Mouse (Mus musculus) midbrain, embryonic 14.5 days (tissue): ENCODE results near the gene R3hdm4. TPM values are rescaled to one million over a fixed set of nuclear protein-coding genes. Genes with fewer than 3 reads are reported as not detected.

ENCODE experiments used
- ATAC-seq: fragments of 200-750 bp; cut with Nextera tagmentation; 2 replicates; pipeline ENCODE4 v1.8.0; 2017; ENCODE audit warnings: moderate number of reproducible peaks, moderate library complexity; ENCODE audit not compliant: low FRiP score, low TSS enrichment
- DNase-seq: peaks from one replicate; pipeline ENCODE4 v3.0.0-alpha.2; 2015
- H3K27ac ChIP-seq: fragments of 300-500 bp; sonication (generic); replicated peaks from 2 replicates; pipeline ENCODE4 v1.5.1; 2014; ENCODE audit warnings: mild to moderate bottlenecking, low read depth, low read length, moderate library complexity
- H3K27me3 ChIP-seq: fragments of 300-500 bp; sonication (generic); 2 replicates; pipeline ENCODE4 v1.6.1; 2014; ENCODE audit warnings: low read length, control low read depth, mixed read lengths; ENCODE audit not compliant: control insufficient read depth, insufficient read depth
- H3K36me3 ChIP-seq: fragments of 300-500 bp; sonication (generic); 2 replicates; pipeline ENCODE4 v1.6.1; 2014; ENCODE audit warnings: low read length, control low read depth; ENCODE audit not compliant: control insufficient read depth, insufficient read depth
- H3K4me1 ChIP-seq: fragments of 300-500 bp; sonication (generic); 2 replicates; pipeline ENCODE4 v1.6.1; 2014; ENCODE audit warnings: mild to moderate bottlenecking, antibody characterized with exemption, low read length, control low read depth; ENCODE audit not compliant: control insufficient read depth, insufficient read depth
- H3K4me2 ChIP-seq: fragments of 300-500 bp; sonication (generic); 2 replicates; pipeline ENCODE4 v1.6.1; 2014; ENCODE audit warnings: mild to moderate bottlenecking, low read length, moderate library complexity
- H3K4me3 ChIP-seq: fragments of 300-500 bp; sonication (generic); replicated peaks from 2 replicates; pipeline ENCODE4 v1.5.1; 2014; ENCODE audit warnings: low read depth, low read length
- H3K9ac ChIP-seq: fragments of 300-500 bp; sonication (generic); replicated peaks from 2 replicates; pipeline ENCODE4 v1.6.1; 2014; ENCODE audit warnings: mild to moderate bottlenecking, low read length, moderate library complexity
- H3K9me3 ChIP-seq: fragments of 300-500 bp; sonication (generic); 2 replicates; pipeline ENCODE4 v1.6.1; 2016; ENCODE audit warnings: low read length, control low read depth, mixed read lengths; ENCODE audit not compliant: control insufficient read depth
- whole genome bisulfite sequencing: fragments of 180-500 bp; shearing (Covaris S2); extraction: QIAGEN DNeasy Blood & Tissue Kit; methylation state at CpG from one replicate; pipeline ENCODE4 v1.1.7; 2014; 5-methylcytosine and 5-hydroxymethylcytosine counted together
- polyA plus RNA-seq: library from polyadenylated mRNA; unstranded; fragments of >200 nt; fragmentation: Nextera tagmentation; extraction: Ambion mirVana; gene quantifications from 2 replicates; pipeline ENCODE4 v1.2.1, GENCODE M21; 2014

Gene R3hdm4
- polyA plus RNA-seq, 1 experiment from 2014 or later, result 220 TPM

DNA sequence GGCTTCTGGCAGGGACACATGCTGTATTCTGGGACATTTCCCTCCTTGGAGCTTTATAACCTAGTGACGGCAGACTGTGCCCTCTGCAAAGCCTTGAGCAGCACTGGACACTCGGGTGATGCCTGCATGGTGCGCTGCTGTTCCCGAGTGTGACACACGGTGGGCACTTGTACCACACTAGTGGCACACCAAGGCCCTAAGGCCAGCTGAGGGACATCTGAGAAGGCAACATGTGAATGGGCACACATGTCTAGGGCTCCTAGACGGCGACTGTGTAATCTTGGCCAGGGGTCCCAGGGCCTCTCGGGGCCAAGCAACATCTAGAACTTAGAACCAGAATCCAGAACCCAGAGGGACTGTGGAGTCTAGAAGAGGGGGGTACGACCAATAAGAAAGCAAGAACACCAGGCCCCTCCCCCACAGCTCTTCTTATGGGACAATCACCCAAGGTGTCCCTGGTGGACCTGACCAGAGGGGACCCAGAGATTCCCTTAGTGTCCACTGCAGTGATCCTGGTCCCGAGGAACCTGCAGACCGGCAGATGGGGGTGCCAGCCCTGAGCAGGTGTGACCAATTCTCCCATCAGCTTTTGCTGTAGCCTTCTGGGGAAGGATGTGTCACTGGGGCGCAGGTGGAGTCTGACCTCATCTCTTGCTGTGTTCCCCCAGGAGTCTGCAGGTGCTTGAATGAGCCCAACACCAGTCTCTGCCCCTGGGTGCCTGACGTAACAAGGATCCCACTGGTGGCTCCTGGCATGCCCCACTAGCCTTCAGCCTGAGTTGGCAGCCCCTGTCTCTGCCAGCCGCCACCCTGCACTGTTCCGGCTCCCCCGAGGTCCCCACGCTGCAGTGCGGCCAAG lies 9.2 kb upstream of the R3hdm4 start:
- Histone ChIP-seq H3K4me3 (no peak overlapping the region), H3K9ac (no peak overlapping the region), H3K4me2 (0 out of 2 replicates have a peak overlapping the region, but pooled peaks have one; percentile 88), H3K36me3 (peaks cover 32% of the 10 kb centered on the region), H3K27me3 (no peaks in the 10 kb centered on the region), H3K27ac (no peak overlapping the region), H3K4me1 (peaks cover 18% of the 10 kb centered on the region), H3K9me3 (no peaks in the 10 kb centered on the region)
- WGBS, result 87% methylated on average over 18 of the region's 18 CpGs
- no peak for ATAC-seq
- DNase-seq, result no peak

DNA sequence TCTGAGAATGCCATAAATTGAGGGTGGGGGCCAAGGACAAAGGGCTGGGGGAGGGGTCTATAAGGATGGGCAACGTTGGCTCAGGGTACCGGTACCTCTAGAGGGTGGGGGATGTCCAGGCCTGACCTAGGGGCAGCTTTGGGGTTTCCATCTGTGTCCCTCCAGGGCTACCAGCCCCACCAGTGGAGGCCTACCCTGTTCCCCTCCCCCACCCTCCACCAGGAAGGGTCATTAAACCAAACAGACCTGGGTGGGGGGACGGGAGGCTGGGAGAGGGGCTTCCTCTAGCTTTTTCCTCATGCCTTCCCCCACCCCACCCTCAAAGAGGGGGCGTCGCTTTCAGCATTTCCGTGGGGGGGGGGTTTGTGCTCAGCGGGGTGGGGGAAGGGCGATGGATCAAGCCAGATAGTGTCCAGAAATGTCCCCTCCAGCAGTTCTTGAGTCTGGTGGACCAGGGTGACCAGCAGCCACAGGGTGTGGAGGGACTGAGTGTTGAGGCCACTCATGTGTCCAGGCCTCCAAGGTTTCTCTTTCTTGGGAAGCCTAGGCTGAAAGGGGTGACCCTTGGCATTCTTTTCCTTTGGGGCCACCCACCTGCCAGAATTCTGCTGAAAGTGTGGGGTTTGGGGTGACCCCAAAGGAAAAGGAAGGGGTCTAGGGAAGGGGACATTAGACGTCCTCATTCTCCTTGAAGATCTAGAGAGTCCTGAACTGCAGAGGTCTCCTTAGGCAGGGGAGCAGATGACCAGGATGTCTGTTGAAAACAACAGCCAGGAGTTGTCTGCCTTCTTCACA lies 8.1 kb upstream of the R3hdm4 start:
- peaks cover 14% of the 10 kb centered on the region for H3K4me1 ChIP-seq
- WGBS, result 34% methylated on average over 9 of the region's 9 CpGs
- no peak for ATAC-seq

DNA sequence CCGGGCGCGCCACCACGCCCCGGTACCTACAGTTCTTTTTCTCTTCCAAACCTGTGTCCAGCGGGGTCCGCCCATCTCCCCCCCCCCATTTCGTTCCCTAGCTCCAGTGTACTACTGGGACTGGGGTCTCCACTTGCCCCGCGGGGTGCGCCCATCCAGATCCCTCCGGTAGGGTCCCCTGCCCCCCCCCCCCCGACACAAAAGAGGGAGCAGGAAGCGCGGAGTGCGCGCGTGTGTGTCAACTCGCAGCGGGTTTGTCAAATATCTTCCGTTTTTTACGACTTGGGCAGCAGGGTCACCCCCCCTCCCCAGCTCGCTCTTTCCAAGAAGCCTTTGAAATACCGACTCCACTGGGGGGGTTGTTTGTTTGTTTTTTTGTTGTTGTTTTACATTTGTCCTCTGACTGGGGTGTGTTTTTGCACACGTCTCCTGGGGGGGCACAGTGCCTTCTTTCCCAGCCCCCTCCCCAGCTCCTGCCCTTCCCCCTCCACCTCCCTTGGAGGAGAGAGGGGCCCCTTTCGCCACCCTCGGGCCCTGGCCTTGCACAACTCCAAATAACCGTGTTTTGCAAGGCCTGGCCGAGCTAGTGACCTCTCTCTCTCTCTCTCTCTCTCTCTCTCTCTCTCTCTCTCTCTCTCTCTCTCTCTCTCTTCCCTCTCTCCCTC lies 7.2 kb upstream of the R3hdm4 start:
- Histone ChIP-seq H3K4me1 (peaks cover 14% of the 10 kb centered on the region), H3K36me3 (peaks cover 21% of the 10 kb centered on the region), H3K4me3 (peak overlapping the region; percentile 87), H3K4me2 (peak overlapping the region; percentile 88), H3K27me3 (peaks cover 8% of the 10 kb centered on the region), H3K27ac (peak overlapping the region; percentile 88), H3K9ac (peak overlapping the region; percentile 77), H3K9me3 (no peaks in the 10 kb centered on the region)
- WGBS, result under 1% methylated on average over 28 of the region's 29 CpGs
- ATAC-seq, result no peak
- peak; percentile 70 for DNase-seq

More for the DNA sequence above, 8.1 kb upstream of the R3hdm4 start:
- Histone ChIP-seq H3K27ac (peak overlapping the region; percentile 88), H3K36me3 (peaks cover 27% of the 10 kb centered on the region), H3K9me3 (no peaks in the 10 kb centered on the region), H3K27me3 (no peaks in the 10 kb centered on the region), H3K4me2 (peak overlapping the region; percentile 88), H3K9ac (peak overlapping the region; percentile 77), H3K4me3 (peak overlapping the region; percentile 87)
- DNase-seq, result peak; percentile 46

DNA sequence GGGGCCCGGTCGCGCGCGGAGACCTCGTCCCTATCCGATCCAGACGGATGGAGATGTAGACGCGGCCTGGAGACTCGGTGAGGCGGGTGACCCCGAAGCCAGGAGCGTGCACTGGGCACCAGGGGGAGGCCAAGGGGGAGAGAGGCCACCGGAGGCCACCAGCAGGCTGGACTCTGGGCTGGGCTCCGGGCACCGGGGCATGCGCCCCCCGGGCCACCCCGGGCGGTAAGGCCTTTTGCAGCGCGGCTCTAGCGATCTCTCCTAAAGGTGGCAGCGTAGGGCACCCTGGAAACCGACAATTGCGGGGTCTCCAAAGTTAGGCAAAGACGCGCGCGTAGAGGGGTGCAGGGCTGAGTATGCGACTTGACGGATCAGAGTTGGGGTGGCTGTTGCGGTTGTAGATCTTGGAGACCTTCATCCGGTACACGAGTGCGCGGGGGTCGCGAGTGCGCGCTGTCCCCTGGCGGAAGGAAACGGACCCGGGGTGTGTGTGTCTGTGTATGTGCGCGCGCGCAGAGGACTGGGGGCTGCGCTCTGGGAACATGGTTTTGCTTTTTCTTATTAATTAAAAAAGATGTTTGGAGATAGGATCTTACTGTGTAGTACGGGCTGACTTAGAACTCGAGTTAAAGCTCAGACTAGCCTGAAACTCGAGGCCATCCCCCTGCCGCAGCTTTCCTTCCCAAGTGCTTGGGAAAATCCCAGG lies 6.5 kb upstream of the R3hdm4 start:
- H3K27ac ChIP-seq, result peak overlapping the region; percentile 88
- peak overlapping the region; percentile 77 for H3K9ac ChIP-seq
- H3K4me1 ChIP-seq, result peaks cover 14% of the 10 kb centered on the region
- H3K4me3 ChIP-seq, result peak overlapping the region; percentile 87
- under 1% methylated on average over 54 of the region's 54 CpGs for WGBS
- DNase-seq (peak; percentile 76), ATAC-seq (peak; percentile 46)
- H3K9me3 ChIP-seq, result no peaks in the 10 kb centered on the region
- peaks cover 14% of the 10 kb centered on the region for H3K36me3 ChIP-seq
- H3K27me3 ChIP-seq, result peaks cover 15% of the 10 kb centered on the region
- H3K4me2 ChIP-seq, result peak overlapping the region; percentile 88

- Histone ChIP-seq H3K27me3 (peaks cover 23% of the 10 kb centered on the region), H3K4me2 (peak within 1 kb of the TSS; percentile 88), H3K4me1 (peaks cover 16% of the 10 kb centered on the region), H3K36me3 (0 out of 2 replicates have a peak, but pooled peaks cover 7% of the 10 kb centered on the region), H3K27ac (peak within 1 kb of the TSS; percentile 88), H3K9me3 (no peaks in the 10 kb centered on the region), H3K9ac (peak within 1 kb of the TSS; percentile 77), H3K4me3 (peak within 1 kb of the TSS; percentile 87)
- DNase-seq (peak; percentile 96), ATAC-seq (peak; percentile 78)
- under 1% methylated on average over 63 of the region's 63 CpGs for WGBS
Observed at GRCm38 (mm10) chr10:79926491-79927323, 5.7 kb upstream of the R3hdm4 start, which contains the start of gene Arid3a. Gene Arid3a (plus strand): TSS chr10:79927043.

- Histone ChIP-seq H3K27me3 (peaks cover 30% of the 10 kb centered on the region), H3K4me2 (peak overlapping the region; percentile 88), H3K36me3 (0 out of 2 replicates have a peak, but pooled peaks cover 4% of the 10 kb centered on the region), H3K27ac (0 out of 2 replicates have a peak overlapping the region, but pooled peaks have one; percentile 9), H3K4me1 (peaks cover 21% of the 10 kb centered on the region), H3K4me3 (peak overlapping the region; percentile 87), H3K9me3 (no peaks in the 10 kb centered on the region), H3K9ac (peak overlapping the region; percentile 77)
- no peak for ATAC-seq
- DNase-seq, result no peak
- 12% methylated on average over 15 of the region's 15 CpGs for WGBS
Observed at GRCm38 (mm10) chr10:79925785-79926490, 4.9 kb upstream of the R3hdm4 start.
